Mouse (Mus musculus): ENCODE measurements around the gene Tpd52l1. TPM values are rescaled to one million over a fixed set of nuclear protein-coding genes. Genes with fewer than 3 reads are reported as not detected.
A peak's percentile ranks its signal among the peaks of the same experiment; 100 is the strongest.

The Tpd52l1 gene
- 20.3 and 21.1 TPM in 2 replicates for polyA plus RNA-seq (2015; fragmentation: Nextera tagmentation; extraction: Ambion mirVana)

DNA sequence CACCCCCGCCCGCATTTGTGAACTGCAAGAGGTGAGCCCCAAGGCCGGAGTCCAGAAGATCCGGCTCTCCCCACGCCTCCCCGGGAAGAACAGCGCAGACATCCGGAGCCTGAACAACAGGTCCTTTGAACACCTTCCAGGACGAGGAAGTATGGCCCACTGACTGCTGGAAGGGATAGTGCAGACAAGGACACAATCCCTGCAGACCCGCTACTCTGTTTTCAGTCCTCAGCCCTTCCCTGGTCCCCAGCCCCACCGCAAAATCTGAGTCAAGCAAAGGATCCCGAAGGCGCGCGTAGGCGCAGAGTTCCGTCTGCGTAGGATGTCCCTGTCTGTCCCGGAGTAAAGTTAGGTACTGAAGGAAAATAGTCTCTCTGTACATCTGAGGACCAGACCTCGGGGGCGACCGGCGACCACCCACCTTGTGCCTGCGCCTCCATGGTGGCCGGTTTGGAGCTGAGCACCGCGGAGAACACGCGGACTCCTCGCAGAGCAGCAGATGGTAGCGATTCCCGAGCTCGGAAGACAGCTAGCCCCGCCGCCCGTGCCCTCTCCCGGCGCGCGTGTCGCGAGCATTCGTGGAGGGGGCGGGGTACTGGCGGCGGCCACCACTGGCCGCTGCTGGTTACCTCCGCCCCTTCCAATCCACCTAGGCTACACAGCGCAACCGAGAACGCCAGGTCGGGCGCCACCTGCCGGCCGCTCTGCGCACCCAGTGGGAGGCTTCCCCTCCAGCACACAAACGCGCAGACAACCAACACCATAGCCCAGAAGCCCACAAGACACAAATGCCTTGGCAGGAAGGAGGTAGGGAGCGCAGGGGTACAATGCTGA, at the start of gene Tpd52l1:
Tpd52l1 (minus strand) TSS at position 668 of the 834 bp plus-strand sequence.
- Histone ChIP-seq H3K27me3 (ENCODE audit: control insufficient read depth, insufficient read depth, low read length) (no peaks in the 10 kb centered on the region), H3K36me3 (ENCODE audit: control insufficient read depth, insufficient read depth, low read length) (no peaks in the 10 kb centered on the region), H3K9me3 (replicated peaks; ENCODE audit: control insufficient read depth, low read length) (no peaks in the 10 kb centered on the region), H3K4me3 (replicated peaks; ENCODE audit: low read length) (peak within 1 kb of the TSS; percentile 71), H3K4me1 (ENCODE audit: control insufficient read depth, insufficient read depth, low read length) (0 out of 2 replicates have a peak, but pooled peaks cover 3% of the 10 kb centered on the region), H3K9ac (ENCODE audit: low read length) (peak within 1 kb of the TSS; percentile 76), H3K4me2 (ENCODE audit: low read depth, low read length) (peak within 1 kb of the TSS; percentile 88), H3K27ac (ENCODE audit: low read length) (no peak within 1 kb of the TSS)
- WGBS, result 1% methylated on average over 59 of the region's 59 CpGs
- peak; percentile 97 for ATAC-seq (ENCODE audit: insufficient read depth, low FRiP score)

DNA sequence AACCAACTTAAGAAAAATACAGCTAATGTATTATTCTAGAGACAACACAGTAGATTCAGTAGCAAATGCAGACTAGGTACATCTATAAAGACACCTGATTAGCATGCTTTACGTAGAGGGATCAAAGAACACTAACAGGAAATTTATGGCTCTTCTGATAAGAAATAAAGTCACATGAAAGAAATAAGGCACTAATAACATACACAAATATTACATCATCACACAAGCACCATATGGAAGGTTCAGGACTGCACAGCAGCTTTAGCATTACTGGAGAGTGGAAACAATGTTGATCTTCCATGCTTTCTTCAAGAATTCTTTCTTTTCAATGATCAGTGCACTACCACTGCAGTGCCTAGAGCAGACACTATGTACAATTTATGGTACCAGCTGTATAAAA, 48.5 kb upstream of the Tpd52l1 start:
- no peak overlapping the region for H3K9ac ChIP-seq (ENCODE audit: low read length)
- no peak overlapping the region for H3K27ac ChIP-seq (ENCODE audit: low read length)
- no peaks in the 10 kb centered on the region for H3K9me3 ChIP-seq (replicated peaks; ENCODE audit: control insufficient read depth, low read length)
- no peak overlapping the region for H3K4me3 ChIP-seq (replicated peaks; ENCODE audit: low read length)
- no peak overlapping the region for H3K4me2 ChIP-seq (ENCODE audit: low read depth, low read length)
- no peaks in the 10 kb centered on the region for H3K4me1 ChIP-seq (ENCODE audit: control insufficient read depth, insufficient read depth, low read length)
- ATAC-seq (ENCODE audit: insufficient read depth, low FRiP score), result no peak
- WGBS, result 77% methylated on average over 1 of the region's 1 CpGs
- H3K27me3 ChIP-seq (ENCODE audit: control insufficient read depth, insufficient read depth, low read length), result no peaks in the 10 kb centered on the region
- no peaks in the 10 kb centered on the region for H3K36me3 ChIP-seq (ENCODE audit: control insufficient read depth, insufficient read depth, low read length)

DNA sequence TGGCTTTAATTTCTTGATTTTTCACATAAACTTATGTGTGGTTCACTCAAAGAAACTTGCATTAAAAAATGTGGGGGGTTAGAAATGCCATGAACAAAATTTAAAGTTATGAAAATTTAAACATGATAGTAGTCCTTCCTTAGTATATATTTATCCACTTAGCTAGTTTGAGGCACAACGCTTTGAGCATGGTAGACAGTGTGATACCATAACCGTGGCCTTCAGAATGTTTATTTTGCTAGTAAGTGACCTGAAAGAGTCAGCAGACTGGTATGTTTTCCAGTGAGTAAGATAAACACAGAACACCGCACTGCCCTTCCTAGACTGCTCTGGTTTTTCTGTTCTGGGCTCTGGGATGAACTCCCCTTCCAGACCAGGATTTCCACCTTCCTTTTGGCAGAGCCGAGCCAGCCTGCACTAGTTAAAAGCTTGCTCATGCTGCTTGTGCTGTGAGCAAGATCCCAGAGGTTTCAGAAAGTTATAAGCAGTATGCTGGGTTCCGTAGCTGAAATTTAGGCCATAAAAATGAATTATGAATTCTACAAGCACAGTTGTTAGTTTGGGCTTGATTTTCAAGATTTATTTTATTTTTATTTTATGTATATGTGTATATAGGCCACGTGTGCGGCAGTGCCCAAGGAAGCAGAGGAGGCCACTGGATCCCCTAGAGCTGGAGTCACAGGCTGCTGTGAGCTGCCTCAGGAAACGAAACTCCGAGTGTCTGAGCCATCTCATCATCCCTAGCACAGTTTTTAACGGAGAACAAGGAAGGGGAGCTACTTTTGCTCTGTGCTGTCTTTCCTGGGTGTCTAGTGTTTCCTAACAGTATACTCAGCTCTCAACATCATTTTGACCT, 21.5 kb upstream of the Tpd52l1 start:
- Histone ChIP-seq H3K9ac (ENCODE audit: low read length) (no peak overlapping the region), H3K4me3 (replicated peaks; ENCODE audit: low read length) (no peak overlapping the region), H3K27ac (ENCODE audit: low read length) (no peak overlapping the region), H3K36me3 (ENCODE audit: control insufficient read depth, insufficient read depth, low read length) (no peaks in the 10 kb centered on the region), H3K4me1 (ENCODE audit: control insufficient read depth, insufficient read depth, low read length) (no peaks in the 10 kb centered on the region), H3K27me3 (ENCODE audit: control insufficient read depth, insufficient read depth, low read length) (no peaks in the 10 kb centered on the region), H3K9me3 (replicated peaks; ENCODE audit: control insufficient read depth, low read length) (no peaks in the 10 kb centered on the region), H3K4me2 (ENCODE audit: low read depth, low read length) (no peak overlapping the region)
- ATAC-seq (ENCODE audit: insufficient read depth, low FRiP score), result no peak
- 40% methylated on average over 10 of the region's 10 CpGs for WGBS

DNA sequence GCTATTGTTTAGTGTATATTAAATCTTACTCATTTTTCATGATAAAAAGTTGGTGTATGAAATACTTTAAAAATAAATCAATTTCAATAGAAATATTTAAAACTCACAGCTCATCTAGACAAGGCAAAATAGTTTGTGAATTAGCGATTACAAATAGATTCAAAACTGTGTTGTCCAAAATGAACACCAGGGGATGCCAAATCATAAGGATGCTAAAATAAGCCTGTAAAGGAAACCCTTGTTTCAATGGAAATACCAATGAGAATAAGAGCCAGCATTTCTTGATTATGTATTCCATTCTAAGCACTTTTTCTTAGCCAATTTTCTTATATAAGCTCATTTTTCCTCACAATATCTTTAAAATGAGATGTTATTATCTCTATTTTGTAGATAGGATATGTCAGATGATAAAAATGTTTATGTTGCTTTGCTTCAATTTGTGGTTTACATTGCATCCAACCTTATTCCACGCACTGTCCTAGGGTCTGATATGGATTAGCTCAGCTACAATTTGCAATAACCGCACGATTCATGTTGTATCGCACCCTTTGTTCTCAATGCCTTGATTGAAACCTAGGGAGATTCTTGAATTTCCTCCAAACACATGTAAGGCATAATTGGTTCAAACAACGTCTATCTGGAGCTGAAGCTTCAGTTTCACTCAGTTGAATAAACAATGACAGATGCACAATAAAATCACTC, 20.2 kb upstream of the Tpd52l1 start:
- no peaks in the 10 kb centered on the region for H3K27me3 ChIP-seq (ENCODE audit: control insufficient read depth, insufficient read depth, low read length)
- no peak overlapping the region for H3K9ac ChIP-seq (ENCODE audit: low read length)
- no peak overlapping the region for H3K4me2 ChIP-seq (ENCODE audit: low read depth, low read length)
- WGBS, result 78% methylated on average over 6 of the region's 6 CpGs
- no peak for ATAC-seq (ENCODE audit: insufficient read depth, low FRiP score)
- no peaks in the 10 kb centered on the region for H3K9me3 ChIP-seq (replicated peaks; ENCODE audit: control insufficient read depth, low read length)
- no peak overlapping the region for H3K27ac ChIP-seq (ENCODE audit: low read length)
- no peaks in the 10 kb centered on the region for H3K4me1 ChIP-seq (ENCODE audit: control insufficient read depth, insufficient read depth, low read length)
- H3K4me3 ChIP-seq (replicated peaks; ENCODE audit: low read length), result no peak overlapping the region
- H3K36me3 ChIP-seq (ENCODE audit: control insufficient read depth, insufficient read depth, low read length), result no peaks in the 10 kb centered on the region

DNA sequence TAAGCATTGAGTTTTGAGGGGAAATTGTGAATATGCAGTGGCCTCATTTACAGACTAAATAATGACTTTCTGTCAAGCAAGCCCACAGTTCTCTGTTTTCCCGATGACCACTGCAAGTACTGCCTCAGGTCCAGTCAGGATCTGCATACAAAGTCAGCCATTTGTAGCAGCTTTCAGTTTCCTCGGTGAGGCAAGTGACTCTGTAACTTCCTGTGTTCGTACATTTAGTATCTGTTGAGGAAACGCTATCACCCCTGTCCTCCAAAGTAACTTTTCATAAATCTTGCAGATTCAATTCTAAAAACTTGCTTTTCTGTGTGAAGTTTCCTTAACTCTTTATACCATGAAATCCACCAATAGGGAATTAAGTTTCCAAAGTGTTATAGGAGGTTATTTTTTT, 19.7 kb upstream of the Tpd52l1 start:
- no peaks in the 10 kb centered on the region for H3K27me3 ChIP-seq (ENCODE audit: control insufficient read depth, insufficient read depth, low read length)
- H3K9me3 ChIP-seq (replicated peaks; ENCODE audit: control insufficient read depth, low read length), result no peaks in the 10 kb centered on the region
- no peak overlapping the region for H3K9ac ChIP-seq (ENCODE audit: low read length)
- H3K4me1 ChIP-seq (ENCODE audit: control insufficient read depth, insufficient read depth, low read length), result no peaks in the 10 kb centered on the region
- no peak overlapping the region for H3K27ac ChIP-seq (ENCODE audit: low read length)
- H3K36me3 ChIP-seq (ENCODE audit: control insufficient read depth, insufficient read depth, low read length), result no peaks in the 10 kb centered on the region
- H3K4me2 ChIP-seq (ENCODE audit: low read depth, low read length), result no peak overlapping the region
- no peak overlapping the region for H3K4me3 ChIP-seq (replicated peaks; ENCODE audit: low read length)
- ATAC-seq (ENCODE audit: insufficient read depth, low FRiP score), result no peak
- 58% methylated on average over 4 of the region's 4 CpGs for WGBS

GRCm38 (mm10) chr10:31463044-31463443, 17.3 kb upstream of the Tpd52l1 start:
- no peaks in the 10 kb centered on the region for H3K4me1 ChIP-seq (ENCODE audit: control insufficient read depth, insufficient read depth, low read length)

DNA sequence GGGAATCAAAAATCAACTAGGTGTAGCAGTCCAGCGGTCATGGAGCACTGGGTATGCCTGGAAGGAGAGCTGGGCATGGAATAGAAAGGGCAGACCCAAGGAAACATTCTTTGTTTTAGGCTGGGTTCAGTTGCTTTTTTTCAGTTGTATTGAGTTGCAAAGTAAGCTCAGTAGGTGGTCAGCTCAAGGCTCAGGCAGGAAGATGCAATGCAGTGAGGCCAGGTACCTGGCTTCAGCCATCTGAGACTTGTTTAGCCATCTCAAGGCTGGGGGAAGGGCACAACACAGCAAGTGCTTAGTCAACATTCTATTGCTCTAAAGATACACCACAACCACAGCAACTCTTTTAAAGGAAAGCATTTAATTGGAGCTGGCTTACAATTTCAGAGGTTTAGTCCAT, 11.0 kb upstream of the Tpd52l1 start:
- no peaks in the 10 kb centered on the region for H3K4me1 ChIP-seq (ENCODE audit: control insufficient read depth, insufficient read depth, low read length)
- ATAC-seq (ENCODE audit: insufficient read depth, low FRiP score), result no peak
- H3K9ac ChIP-seq (ENCODE audit: low read length), result no peak overlapping the region
- no peak overlapping the region for H3K4me3 ChIP-seq (replicated peaks; ENCODE audit: low read length)
- no peak overlapping the region for H3K27ac ChIP-seq (ENCODE audit: low read length)
- 46% methylated on average over 1 of the region's 1 CpGs for WGBS
- H3K4me2 ChIP-seq (ENCODE audit: low read depth, low read length), result no peak overlapping the region
- no peaks in the 10 kb centered on the region for H3K36me3 ChIP-seq (ENCODE audit: control insufficient read depth, insufficient read depth, low read length)
- no peaks in the 10 kb centered on the region for H3K9me3 ChIP-seq (replicated peaks; ENCODE audit: control insufficient read depth, low read length)
- H3K27me3 ChIP-seq (ENCODE audit: control insufficient read depth, insufficient read depth, low read length), result no peaks in the 10 kb centered on the region

More at GRCm38 (mm10) chr10:31463044-31463443, 17.3 kb upstream of the Tpd52l1 start:
- 82% methylated on average over 2 of the region's 2 CpGs for WGBS
- Histone ChIP-seq H3K9me3 (replicated peaks; ENCODE audit: control insufficient read depth, low read length) (no peaks in the 10 kb centered on the region), H3K36me3 (ENCODE audit: control insufficient read depth, insufficient read depth, low read length) (no peaks in the 10 kb centered on the region), H3K27me3 (ENCODE audit: control insufficient read depth, insufficient read depth, low read length) (no peaks in the 10 kb centered on the region), H3K9ac (ENCODE audit: low read length) (no peak overlapping the region), H3K27ac (ENCODE audit: low read length) (no peak overlapping the region), H3K4me3 (replicated peaks; ENCODE audit: low read length) (no peak overlapping the region), H3K4me2 (ENCODE audit: low read depth, low read length) (no peak overlapping the region)
- ATAC-seq (ENCODE audit: insufficient read depth, low FRiP score), result no peak

DNA sequence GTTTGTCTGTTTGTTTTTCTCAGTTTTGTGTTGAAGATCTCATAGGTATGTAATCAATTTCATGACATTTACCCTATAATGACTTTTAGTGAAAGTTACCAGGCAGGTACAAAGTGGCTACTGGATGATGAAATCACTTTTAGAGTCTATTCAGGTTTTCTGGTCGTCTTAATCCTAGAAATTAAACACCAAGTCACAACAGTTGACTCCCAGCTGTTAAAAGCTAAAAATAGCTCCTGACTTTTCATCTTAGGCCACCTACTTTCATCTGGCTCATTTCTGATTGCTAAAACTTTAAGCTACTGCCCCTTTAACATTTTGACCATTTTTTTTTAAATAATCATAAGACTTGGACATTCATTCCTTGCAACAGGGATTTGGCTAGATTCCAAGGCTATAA, 1.3 kb upstream of the Tpd52l1 start:
- no peaks in the 10 kb centered on the region for H3K36me3 ChIP-seq (ENCODE audit: control insufficient read depth, insufficient read depth, low read length)
- H3K4me2 ChIP-seq (ENCODE audit: low read depth, low read length), result no peak overlapping the region
- ATAC-seq (ENCODE audit: insufficient read depth, low FRiP score), result no peak
- H3K27me3 ChIP-seq (ENCODE audit: control insufficient read depth, insufficient read depth, low read length), result no peaks in the 10 kb centered on the region
- H3K4me3 ChIP-seq (replicated peaks; ENCODE audit: low read length), result no peak overlapping the region
- no peak overlapping the region for H3K27ac ChIP-seq (ENCODE audit: low read length)
- H3K9ac ChIP-seq (ENCODE audit: low read length), result no peak overlapping the region
- 0 out of 2 replicates have a peak, but pooled peaks cover 3% of the 10 kb centered on the region for H3K4me1 ChIP-seq (ENCODE audit: control insufficient read depth, insufficient read depth, low read length)
- H3K9me3 ChIP-seq (replicated peaks; ENCODE audit: control insufficient read depth, low read length), result no peaks in the 10 kb centered on the region
- 19% methylated on average over 1 of the region's 1 CpGs for WGBS

Measured in stomach, embryonic 16.5 days (tissue).